Mouse (Mus musculus): ENCODE measurements around the gene Lrig1. TPM values are rescaled to one million over a fixed set of nuclear protein-coding genes. Genes with fewer than 3 reads are reported as not detected.

Gene Lrig1
- 10 to 100 TPM; 35.3 to 35.9 TPM for total RNA-seq (2021)

DNA sequence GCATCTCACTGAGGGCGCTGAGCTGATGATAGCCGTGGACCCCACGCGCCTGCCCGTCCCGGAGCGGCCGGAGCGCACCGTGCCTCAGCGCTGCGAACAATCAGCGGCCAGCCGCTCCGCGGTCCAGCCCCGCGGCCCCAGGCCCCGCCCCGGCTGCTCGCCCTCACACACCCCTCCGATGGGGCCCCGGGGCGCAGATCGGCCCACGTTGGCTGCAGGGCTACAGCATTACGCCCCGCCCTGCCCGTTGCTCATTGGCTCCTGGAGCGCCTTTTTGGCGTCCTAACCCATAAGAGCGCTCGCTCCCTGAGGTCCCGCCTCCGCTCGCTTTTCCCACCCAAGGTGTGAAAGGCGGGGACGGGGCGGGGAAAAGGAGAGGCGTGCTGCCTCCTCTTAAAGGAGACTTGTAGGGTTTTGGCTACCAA, at the start of gene Lrig1:
Gene Lrig1, minus strand, starts transcription at position 92 of the 425 bp plus-strand sequence.
- intact Hi-C loops (cut with DNase I), result loop anchor here (2.0 to 10.0 kb wide), 3 partner anchors 51 to 265 kb away; no protein-coding TSS in a partner anchor

DNA sequence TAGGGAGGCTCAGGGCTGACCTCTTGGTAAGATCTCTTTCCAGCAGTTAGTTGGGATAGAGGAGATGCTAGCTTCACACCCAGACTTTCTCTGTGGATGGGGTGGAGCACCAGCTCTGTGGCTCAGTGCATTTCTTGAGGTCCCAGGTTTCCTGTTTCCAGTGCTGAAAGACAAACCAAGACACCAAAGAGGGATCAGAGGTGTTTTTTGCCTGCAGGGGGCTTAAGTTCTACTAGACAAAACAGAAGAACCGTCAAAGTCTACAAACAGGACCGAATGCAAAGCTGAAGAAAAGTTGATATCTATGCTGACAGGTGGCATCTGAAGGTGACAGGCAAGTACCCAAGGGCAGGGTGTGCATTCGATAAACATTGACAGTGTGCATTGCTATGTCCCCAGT, 49.7 kb upstream of the Lrig1 start:
- no peak for DNase-seq (ENCODE audit: low spot score)
- intact Hi-C loops (cut with DNase I), result no loop called here

More for the DNA sequence above, at the start of gene Lrig1:
- DNase-seq (ENCODE audit: low spot score), result peak; percentile 98

DNA sequence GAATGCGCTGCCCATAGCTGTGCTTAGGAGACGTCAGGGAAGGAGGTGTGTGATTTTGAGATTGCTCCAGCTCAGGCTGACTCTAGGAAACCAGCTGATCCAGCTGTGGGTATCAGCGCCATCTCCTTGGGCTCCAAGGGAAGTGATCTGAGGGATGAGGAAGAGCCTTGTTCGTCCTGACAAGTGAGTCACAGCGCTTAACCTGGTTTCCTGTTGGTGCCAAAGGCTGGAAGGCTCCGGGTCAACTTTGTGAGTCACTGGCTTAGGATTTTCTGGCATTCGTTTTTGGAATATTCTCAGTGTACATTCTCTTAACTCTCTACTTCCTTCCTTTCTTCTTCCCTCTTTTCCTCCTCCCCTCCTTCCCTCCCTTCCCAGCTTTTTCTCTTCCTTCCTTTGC, 48.4 kb upstream of the Lrig1 start:
- intact Hi-C loops (cut with DNase I), result no loop called here
- DNase-seq (ENCODE audit: low spot score), result no peak

DNA sequence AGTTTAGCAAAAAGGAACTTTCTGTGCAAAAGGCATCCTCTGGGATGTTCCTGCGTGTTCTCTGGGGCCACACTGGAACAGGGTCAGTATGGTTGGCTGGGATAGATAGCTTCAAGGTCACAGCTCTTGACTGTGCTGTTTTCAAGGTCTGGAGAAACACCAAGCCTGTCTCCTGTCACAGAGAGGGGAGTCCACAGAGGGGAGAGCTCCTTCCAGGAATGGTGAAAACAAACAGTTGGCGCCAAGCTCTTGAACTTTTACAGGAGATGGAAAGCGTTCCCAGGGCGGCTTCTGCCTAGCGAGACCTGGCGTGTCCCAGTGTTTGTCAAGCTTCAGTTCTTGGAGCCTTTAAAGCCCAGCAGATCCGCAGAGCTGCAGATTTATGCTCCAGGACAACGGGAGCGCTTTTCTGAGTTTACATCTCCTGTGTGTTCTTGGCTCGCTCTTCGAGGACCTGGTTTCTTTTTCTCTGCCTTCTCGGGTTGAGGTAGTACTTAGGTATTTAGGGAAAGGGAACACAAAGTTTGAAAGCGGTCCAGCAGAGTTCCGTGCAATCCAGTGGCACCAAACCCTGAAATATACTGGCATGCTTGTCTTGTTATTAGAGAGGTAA, 40.3 kb upstream of the Lrig1 start:
- intact Hi-C loops (cut with DNase I), result no loop called here
- no peak for DNase-seq (ENCODE audit: low spot score)

DNA sequence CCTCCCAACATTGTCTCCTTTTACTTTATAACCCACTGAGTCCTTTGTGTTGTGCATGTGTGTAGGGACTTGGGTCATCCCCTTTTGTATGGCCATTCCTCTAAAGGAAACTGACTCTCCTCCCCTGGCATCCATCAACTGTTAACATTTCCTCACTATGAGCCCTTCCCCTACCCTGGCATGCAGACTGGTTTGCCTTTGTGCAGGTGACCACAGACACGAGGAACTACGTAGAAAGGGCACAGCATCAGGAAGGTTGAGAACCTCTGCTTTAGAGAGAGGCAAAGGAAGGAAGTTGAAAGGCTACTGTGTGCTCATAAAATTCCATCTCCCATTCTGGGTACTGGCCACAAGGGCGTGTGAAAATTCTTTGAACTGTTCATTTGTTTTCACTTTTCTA, 38.7 kb upstream of the Lrig1 start:
- DNase-seq (ENCODE audit: low spot score), result no peak
- intact Hi-C loops (cut with DNase I), result no loop called here

DNA sequence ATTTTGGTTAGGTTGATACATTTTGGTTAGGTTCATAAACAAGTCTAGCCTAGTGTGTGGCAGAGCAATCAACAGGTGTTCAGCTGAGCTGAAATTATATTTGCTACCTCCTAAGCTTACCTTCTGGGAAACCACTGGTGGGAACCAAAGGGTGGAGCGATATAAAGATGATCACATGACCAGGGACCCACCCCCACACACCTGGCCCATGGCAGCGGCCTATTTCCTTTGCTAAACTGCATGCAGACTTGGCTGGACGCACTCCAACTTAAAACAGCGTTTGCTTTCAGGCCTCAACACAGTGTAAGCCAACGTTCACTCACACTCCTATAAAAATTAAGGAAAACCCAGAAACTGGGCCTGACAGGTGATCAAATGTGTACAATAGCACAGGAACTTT, 33.9 kb upstream of the Lrig1 start:
- DNase-seq (ENCODE audit: low spot score), result no peak
- intact Hi-C loops (cut with DNase I), result no loop called here

DNA sequence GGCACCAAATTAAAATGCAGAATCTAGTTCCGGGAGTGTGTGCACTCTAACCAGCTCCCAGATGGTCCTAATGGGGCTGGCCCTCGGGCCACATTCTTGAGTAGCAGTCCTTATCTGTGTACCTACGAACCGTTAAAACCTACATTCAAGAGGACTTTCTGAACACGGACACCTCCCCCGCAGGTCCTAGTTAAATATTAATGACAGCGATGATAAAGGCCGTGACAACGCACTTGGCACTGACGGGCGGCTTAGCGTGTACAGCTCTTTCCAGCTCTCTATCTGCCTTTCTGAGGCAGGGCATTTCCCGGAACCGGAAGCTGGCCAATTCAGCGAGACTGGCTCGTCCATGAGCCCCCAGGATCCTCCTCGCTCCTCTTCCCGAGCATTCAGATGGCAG, 29.9 kb upstream of the Lrig1 start:
- intact Hi-C loops (cut with DNase I), result no loop called here

DNA sequence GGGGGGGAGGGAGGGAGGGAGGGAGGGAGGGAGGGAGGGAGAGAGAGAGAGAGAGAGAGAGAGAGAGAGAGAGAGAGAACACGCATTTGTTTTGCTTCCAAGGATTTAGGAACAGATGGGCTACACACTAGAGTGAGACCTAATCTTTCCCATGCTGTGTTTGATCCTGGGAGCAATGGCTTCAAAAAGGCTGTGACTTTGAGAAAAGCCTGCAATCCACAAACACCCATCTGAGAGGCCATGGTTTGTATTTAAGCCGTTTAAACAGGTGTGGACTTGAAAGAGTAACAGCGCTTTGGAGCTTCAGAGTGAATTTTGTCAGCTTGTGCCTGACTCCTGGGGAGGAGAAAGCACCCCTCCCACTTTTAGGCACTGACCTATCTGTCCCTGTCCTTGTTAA, 29.2 kb upstream of the Lrig1 start:
- intact Hi-C loops (cut with DNase I), result no loop called here
- no peak for DNase-seq (ENCODE audit: low spot score)

More for the DNA sequence above, 29.9 kb upstream of the Lrig1 start:
- DNase-seq (ENCODE audit: low spot score), result no peak

DNA sequence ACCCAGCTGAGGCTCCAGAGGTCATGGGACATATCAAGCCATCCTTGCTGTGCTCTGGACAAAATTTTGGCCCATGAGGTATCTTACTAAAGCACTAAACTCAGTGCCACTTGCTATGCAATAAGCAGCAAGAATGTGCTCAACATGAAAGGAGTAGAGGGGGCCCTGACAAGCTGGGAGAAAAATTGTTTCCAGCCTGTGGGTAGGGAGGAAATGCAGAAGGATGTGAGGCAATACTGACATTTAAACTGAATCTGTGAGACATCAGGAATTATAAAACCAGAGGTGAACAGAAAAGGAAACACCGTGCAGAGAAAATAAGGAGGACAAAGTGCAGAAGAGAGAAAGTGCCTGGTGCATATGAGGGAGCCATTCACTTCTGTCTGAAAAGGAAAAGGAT, 24.7 kb upstream of the Lrig1 start:
- no peak for DNase-seq (ENCODE audit: low spot score)
- intact Hi-C loops (cut with DNase I), result no loop called here

DNA sequence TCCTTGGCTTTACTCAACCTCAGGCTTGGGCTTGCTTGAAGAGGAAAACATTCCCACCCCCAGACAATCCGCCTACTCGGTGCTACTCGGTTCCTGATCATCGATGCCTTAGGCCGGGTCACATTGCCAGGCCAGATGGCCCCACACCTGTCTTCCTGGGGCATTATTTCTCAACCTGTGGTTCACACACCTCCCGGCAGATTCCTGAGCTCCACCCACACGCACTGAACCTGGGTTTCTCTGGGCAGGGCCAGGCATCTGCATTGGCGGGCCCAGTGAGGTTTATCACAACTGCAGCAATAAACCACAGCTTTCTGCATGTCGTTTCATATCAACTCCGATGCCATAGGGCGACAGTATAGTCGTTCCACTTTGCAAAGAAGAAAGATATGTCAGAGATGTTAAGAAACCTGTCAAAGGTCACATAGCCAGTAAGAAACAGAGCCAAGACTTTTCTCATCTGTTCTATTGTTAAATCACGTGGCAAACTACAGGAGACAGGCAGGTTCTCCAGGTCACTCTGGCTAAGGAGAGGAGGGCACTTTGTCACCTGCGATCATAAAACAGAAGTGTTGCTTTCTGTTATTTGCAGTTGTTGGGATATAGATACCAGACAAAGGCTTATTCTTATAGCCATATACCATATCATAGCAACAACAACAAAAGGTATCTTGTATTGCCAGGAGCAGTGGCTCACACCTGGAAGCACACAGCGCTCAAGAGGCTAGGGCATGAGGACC, 18.8 kb upstream of the Lrig1 start:
- intact Hi-C loops (cut with DNase I), result no loop called here

DNA sequence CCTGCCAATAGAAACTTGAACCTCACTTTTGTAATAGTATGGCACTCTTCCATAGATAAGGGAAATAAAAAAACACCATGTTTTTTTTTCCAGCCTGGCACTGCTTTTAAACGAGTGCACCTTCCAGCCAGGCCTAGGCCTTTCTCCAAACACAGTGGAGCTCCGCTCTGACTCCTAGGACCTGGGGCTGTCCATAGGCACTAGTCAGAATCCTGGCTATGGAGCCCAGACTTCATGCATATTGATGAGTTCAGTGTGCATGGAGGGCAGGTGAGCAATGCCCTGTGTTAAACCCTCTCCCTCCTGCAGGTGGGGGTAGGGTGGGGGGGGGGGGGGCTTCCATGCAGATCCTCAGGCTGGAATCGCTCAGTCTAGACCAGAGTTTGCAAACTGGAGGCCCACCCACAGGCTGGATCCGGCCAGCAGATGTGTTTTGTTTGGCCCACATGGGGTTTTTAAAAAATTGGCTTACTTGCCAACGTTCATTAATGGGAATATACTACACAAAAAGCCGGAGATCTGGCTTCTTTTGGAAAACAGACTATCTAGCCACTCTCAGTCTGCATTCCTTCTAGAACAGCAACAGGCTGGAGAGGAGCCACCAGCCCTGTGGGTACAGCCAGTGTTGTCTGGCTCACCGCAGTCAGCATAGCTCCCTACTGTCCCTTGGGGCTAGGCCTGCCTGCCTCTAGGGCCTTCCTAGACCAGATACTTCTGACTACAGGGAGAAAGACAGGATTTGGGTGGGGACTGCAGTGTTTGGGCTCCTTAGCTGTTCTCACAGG, 17.9 kb upstream of the Lrig1 start:
- peak; percentile 36 for DNase-seq (ENCODE audit: low spot score)
- intact Hi-C loops (cut with DNase I), result no loop called here

More for the DNA sequence above, 18.8 kb upstream of the Lrig1 start:
- no peak for DNase-seq (ENCODE audit: low spot score)

DNA sequence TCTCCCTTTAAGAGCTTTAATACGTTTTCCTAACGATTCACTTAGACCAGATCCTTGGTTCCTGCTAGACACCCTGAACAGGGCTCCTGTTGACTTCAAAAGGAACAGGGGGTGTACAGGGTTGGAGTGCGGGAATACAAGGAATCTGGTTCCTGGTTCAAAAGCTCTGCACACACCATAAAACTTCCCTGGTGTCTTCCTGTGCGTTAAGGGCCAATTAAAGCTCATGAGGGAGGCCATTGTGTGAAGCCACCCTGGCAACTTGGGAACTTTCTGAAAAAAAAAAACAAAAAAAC, 15.6 kb upstream of the Lrig1 start:
- DNase-seq (ENCODE audit: low spot score), result no peak
- intact Hi-C loops (cut with DNase I), result no loop called here

DNA sequence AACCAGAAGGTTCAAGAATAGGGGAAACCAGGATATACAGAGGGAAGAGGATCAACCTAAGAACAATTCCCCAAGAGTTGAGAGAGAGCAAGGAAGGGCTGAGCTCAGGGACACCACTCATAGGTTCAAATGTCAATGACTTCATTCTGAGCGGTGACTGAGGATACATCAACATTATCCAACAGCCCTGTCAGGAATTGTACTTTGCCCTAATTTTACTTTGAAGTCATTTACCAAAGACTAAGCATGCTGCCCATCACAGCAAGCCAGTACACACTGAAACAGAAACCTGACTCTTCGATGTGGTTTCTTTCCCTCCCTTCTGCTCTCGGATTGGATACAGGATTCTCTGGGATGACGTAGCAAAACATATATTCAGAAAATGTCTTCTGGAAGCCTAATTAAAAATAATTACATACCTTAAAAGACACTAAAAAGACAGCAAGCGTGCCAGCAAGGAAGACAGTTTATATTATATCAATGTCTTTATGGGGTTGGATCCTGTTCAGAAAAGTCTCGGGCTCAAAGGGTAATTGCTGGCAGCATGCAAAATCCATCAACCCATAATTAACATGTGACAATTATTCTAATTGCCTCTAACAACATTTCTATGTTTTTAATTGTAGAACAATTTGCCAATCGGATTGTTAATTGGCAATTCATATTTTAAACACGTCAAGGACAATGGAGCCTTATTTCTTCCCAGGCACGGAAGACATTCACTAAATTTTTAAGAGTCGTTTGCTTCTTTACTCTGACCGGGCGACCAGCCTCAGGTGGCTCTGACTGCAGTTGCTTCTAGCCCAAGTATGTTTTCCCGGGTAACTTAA, 15.1 kb upstream of the Lrig1 start:
- intact Hi-C loops (cut with DNase I), result no loop called here
- no peak for DNase-seq (ENCODE audit: low spot score)

DNA sequence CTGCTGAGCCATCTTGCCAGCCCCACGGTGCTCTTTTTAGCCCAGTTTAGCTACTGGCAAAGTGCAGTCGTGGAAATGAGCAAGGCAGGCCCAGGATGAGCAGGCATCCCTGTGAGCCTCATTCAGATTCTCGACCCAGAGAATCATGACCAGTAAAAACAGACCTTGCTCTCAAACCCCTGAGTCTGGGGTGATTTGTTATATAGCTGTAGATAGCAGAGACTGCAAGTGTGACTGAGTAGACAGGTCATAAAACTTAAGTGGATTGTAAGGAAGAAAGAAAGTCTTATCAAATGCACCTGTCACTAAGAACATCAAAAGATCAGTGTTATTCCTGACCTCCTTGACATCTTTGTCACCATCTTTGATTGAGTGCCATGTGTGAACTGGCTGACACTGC, 9.9 kb upstream of the Lrig1 start:
- intact Hi-C loops (cut with DNase I), result loop anchor here (10.0 kb wide), 1 partner anchor 255 kb away; no protein-coding TSS in a partner anchor
- no peak for DNase-seq (ENCODE audit: low spot score)

DNA sequence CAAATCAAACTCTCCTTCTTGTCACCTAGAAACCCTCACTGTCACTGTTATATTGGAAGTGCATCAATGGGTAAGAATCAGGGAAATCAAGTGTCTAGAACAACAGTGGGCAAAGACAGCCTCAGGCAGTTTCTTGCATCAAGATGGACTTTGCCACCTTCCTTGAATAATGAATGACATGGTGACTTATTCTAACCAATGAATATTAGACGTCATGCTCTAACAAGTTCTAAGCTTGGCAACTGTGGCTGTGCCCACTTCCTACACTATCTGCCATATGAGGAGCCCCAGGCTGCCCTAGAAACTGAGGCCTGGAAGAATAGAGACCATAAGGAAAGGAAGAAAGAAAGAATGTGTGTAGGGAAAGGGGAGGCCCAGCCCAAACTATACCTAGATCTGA, 9.2 kb upstream of the Lrig1 start:
- intact Hi-C loops (cut with DNase I), result loop anchor here (10.0 kb wide), 1 partner anchor 256 kb away; no protein-coding TSS in a partner anchor
- no peak for DNase-seq (ENCODE audit: low spot score)

DNA sequence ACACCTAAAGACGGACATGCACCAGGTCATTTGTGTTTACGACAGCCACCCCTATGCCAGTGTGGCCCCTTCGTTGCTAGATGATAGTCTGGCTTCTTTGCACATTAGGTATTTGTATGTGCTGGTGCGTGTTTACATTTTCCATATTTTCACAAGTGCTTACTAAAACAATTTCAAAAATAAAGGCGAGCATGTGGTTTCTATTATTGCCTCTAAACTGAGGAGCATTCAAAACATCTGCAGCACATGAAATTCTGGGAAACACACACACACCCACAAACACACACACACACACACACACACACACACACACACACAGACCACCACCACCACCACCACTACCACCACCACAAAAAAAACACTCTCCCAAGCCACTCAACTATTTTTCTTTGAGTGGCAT, 7.3 kb upstream of the Lrig1 start:
- intact Hi-C loops (cut with DNase I), result loop anchor here (10.0 kb wide), 1 partner anchor 258 kb away; no protein-coding TSS in a partner anchor
- DNase-seq (ENCODE audit: low spot score), result no peak

DNA sequence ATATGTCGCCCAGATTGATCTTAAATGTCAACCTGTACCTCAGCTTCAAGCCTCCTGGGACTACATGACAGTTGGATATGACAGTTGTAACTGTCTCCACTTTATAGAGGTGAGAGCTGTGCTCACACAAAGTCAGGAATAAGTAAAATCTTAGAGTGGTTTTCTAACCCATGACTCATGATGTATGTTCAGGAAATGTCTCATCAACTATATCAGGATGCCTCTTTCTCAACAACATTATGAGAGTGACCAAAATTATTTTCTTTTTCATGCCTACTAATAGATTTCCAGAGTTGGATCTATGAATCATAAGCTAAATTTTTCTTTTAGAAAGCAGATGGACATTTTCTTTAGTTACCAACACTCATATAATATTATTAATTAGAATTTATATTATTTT, 6.0 kb upstream of the Lrig1 start:
- intact Hi-C loops (cut with DNase I), result loop anchor here (10.0 kb wide), 1 partner anchor 259 kb away; no protein-coding TSS in a partner anchor
- DNase-seq (ENCODE audit: low spot score), result no peak

DNA sequence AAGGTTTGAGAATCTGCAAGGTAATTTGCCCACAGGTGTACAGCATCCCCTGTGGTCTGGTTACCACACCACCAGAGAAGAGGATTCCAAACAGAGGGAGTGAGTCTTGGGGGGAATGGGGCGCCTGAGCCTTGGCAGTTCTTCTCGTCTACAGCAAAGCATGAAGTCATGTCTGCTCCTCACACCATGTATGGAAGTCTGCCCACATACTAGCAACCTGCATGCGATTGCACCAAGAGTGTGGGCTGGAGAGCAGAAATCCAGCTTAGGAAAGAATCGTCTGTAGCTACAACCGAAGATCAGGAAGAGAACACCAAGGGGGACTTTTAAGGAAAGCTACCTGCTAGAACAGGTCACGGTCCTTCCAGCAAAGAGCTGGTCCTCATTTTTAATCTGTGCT, 3.0 kb upstream of the Lrig1 start:
- intact Hi-C loops (cut with DNase I), result loop anchor here (5.0 to 10.0 kb wide), 2 partner anchors 74 to 262 kb away; no protein-coding TSS in a partner anchor
- no peak for DNase-seq (ENCODE audit: low spot score)

DNA sequence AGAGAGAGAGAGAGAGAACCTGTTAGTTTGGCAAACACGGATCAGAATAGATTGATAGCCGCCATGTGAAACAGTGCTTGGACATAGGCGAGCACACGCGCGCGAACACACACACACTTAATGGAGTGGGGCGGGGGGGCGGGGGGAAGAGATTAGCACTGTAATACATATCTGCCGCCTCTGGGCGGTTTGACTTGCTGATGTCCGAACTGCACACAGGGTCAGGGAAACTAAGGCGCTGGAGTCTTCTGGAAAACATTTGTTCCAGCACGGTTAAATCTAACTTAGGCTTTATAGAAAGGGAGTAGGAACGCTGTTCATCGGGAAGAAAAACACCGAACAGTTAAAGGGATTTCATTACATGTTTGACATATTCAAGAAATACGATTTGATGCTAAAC, 1.1 kb upstream of the Lrig1 start:
- intact Hi-C loops (cut with DNase I), result loop anchor here (2.0 to 10.0 kb wide), 3 partner anchors 52 to 264 kb away; no protein-coding TSS in a partner anchor
- DNase-seq (ENCODE audit: low spot score), result no peak

DNA sequence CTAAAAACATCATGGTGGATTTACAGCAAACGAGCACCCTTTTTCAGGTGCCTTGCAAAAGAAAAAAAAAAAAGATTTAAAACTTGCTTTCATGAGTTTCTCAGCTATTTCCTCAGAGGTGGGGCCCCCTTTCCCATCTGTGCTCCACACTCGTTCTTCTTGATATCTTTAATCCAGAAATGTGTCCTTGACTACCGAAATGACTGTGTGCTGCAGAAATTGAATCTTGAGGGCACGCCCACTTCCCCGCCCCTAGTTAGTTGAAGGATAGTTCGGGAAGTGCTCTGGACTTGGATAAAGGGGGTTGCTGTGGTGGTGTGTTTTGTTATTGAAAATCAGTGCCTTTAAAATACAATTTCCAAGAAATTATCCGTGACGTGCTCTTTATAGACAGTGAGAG, 654 bp upstream of the Lrig1 start:
- DNase-seq (ENCODE audit: low spot score), result peak; percentile 40
- intact Hi-C loops (cut with DNase I), result loop anchor here (2.0 to 10.0 kb wide), 3 partner anchors 52 to 264 kb away; no protein-coding TSS in a partner anchor

All from heart, postnatal 25 days (tissue).